Mouse (Mus musculus) liver, postnatal 0 days (tissue): Measurements from ENCODE around the gene Twistnb.

Experiments
- CTCF ChIP-seq: sonication (generic); IDR thresholded peaks from 2 replicates; pipeline ENCODE4 v1.5.1; 2016; ENCODE audit warnings: antibody characterized with exemption, low read depth
- EP300 ChIP-seq: IDR thresholded peaks from 2 replicates; pipeline ENCODE4 v1.6.1; 2016; ENCODE audit warnings: antibody characterized with exemption, low read depth, mild to moderate bottlenecking

DNA sequence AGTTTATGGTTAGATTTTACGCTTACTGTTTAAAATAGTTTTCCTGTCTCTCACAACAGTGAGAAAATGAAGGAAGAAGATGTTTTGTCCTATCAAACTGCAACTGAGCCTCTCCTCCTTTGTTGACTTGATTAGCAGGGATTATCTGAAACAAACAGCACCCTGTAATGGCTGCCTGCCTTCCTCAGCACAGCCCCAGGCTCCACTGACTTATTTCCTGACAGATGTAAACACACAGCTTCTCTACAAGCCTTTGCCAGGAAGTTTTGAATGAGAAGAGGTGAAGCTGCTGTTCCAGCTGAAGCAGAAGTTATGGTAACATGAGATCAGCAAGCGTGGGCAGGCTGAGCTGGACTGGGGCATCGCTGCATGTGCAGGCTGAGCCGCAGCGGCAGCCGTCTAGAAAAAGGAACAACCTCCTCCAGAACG, 26.2 kb upstream of the Twistnb start:
- no peak for TF ChIP-seq CTCF
- no peak for TF ChIP-seq EP300
